In genomic region chr12:111331573-111331972, GRCm38 (mm10) we compare ENCODE assay signal across 24 mouse cellular contexts. TPM values are rescaled to one million over a fixed set of nuclear protein-coding genes. Genes with fewer than 3 reads are reported as not detected.
DNase-seq lines count a peak whose midpoint lies in the region; ATAC-seq and TF ChIP-seq lines count a peak whose summit lies in the region.
"Had no signal": no experiment of that assay in that cellular context is flagged by ENCODE, and none has a peak within 500 bp of the region (broad histone marks: within the 10 kb centered on the region; RNA-seq: fewer than 3 reads in every experiment).

No protein-coding gene starts in this region.

- no peak overlapping the region for H3K9ac ChIP-seq in midbrain, embryonic 11.5 days (ENCODE audit: low read length)
- H3K9ac ChIP-seq: forebrain, embryonic 13.5 days; heart, embryonic 12.5 days; heart, embryonic 15.5 days; hindbrain, embryonic 14.5 days had no signal

- H3K4me1 ChIP-seq in cerebellum, adult 2 months (ENCODE audit: control insufficient read depth, insufficient read depth, low read length) = peaks cover 39% of the 10 kb centered on the region
- H3K4me1 ChIP-seq in midbrain, embryonic 11.5 days (ENCODE audit: control insufficient read depth, insufficient read depth, low read length) = no peaks in the 10 kb centered on the region
- H3K4me1 ChIP-seq: forebrain, embryonic 10.5 days; forebrain, embryonic 13.5 days; heart, embryonic 15.5 days had no signal

- H3K4me3 ChIP-seq in cerebellum, adult 2 months (replicated peaks; ENCODE audit: insufficient read depth, low read depth, low read length) = no peak overlapping the region
- H3K4me3 ChIP-seq in left cerebral cortex, adult 2 months = no peak overlapping the region
- H3K4me3 ChIP-seq in midbrain, embryonic 11.5 days (ENCODE audit: low read depth, low read length) = no peak overlapping the region
- H3K4me3 ChIP-seq: forebrain, embryonic 10.5 days; forebrain, embryonic 13.5 days; heart, embryonic 12.5 days; heart, embryonic 15.5 days had no signal

- no peak overlapping the region for H3K4me2 ChIP-seq in midbrain, embryonic 11.5 days
- H3K4me2 ChIP-seq: forebrain, embryonic 13.5 days; heart, embryonic 12.5 days; heart, embryonic 15.5 days; hindbrain, embryonic 14.5 days had no signal

- H3K36me3 ChIP-seq in midbrain, embryonic 11.5 days (ENCODE audit: control insufficient read depth, insufficient read depth, low read length) = peaks cover 5% of the 10 kb centered on the region

- H3K27me3 ChIP-seq in cerebellum, adult 2 months (ENCODE audit: control insufficient read depth, insufficient read depth, low read length) = no peaks in the 10 kb centered on the region
- H3K27me3 ChIP-seq in midbrain, embryonic 11.5 days (ENCODE audit: control insufficient read depth, insufficient read depth, low read length) = no peaks in the 10 kb centered on the region
- H3K27me3 ChIP-seq: forebrain, embryonic 13.5 days; heart, embryonic 12.5 days; heart, embryonic 15.5 days had no signal

- peak overlapping the region; percentile 10; the same call in 1 of the 2 replicates for H3K27ac ChIP-seq in cerebellum, adult 2 months (ENCODE audit: insufficient read depth, low read length)
- peak overlapping the region; percentile 54; the same call in 1 of the 2 replicates for H3K27ac ChIP-seq in left cerebral cortex, adult 2 months
- H3K27ac ChIP-seq in midbrain, embryonic 11.5 days (ENCODE audit: low read depth, low read length) = no peak overlapping the region
- H3K27ac ChIP-seq: forebrain, embryonic 13.5 days; heart, embryonic 15.5 days; hindbrain, embryonic 14.5 days had no signal

- no peak for TF ChIP-seq POLR2A in cerebellum, adult 2 months (IDR thresholded peaks at IDR 0.05; ENCODE audit: borderline replicate concordance, insufficient read depth, low read length)

- TF ChIP-seq CTCF in cerebellum, adult 2 months (IDR thresholded peaks at IDR 0.05; ENCODE audit: borderline replicate concordance, insufficient read depth, low read depth, low read length) = no peak
- no peak for TF ChIP-seq CTCF in left cerebral cortex, adult 2 months (IDR thresholded peaks at IDR 0.05)

- 9% methylated on average over 9 of the region's 9 CpGs for WGBS in cerebellum, adult 2 months
- 93% methylated on average over 9 of the region's 9 CpGs for WGBS in midbrain, embryonic 11.5 days

- DNase-seq in cerebellum, adult 2 months = peak; percentile 54 to 56
- no peak for DNase-seq in cerebellum, postnatal 10 days
- DNase-seq in cerebellum, postnatal 36 days = peak; percentile 41 to 43
- DNase-seq in cerebellum, adult 11-12 months = no peak
- no peak for DNase-seq in left cerebral cortex, adult 2 months (ENCODE audit: extremely low spot score in 1 of 2, low spot score in 2 of 2)
- no peak for DNase-seq in left cerebral cortex, postnatal 10 days (ENCODE audit: extremely low spot score in 1 of 2, low spot score in 2 of 2)
- peak; percentile 81 for DNase-seq in brain, adult 2 months (ENCODE audit: low read depth, low spot score)
- DNase-seq in midbrain, embryonic 11.5 days (ENCODE audit: low spot score, missing footprints) = no peak
- DNase-seq: adrenal gland, adult 8-10 months; adrenal gland, postnatal 25 days; cerebellum, adult 8-10 months; embryo, embryonic 11 days; gastrocnemius, postnatal 25 days; heart, adult 18-20 months; heart, postnatal 10 days; heart, postnatal 36 days had no signal

- H3K9me3 ChIP-seq in midbrain, embryonic 11.5 days (ENCODE audit: control insufficient read depth, low read length) = no peaks in the 10 kb centered on the region
- H3K9me3 ChIP-seq: forebrain, embryonic 10.5 days; forebrain, embryonic 13.5 days; heart, embryonic 12.5 days; heart, embryonic 15.5 days had no signal

- no peak for ATAC-seq in midbrain, embryonic 11.5 days (ENCODE audit: low FRiP score)
- ATAC-seq: activated CD4-positive, CD25-positive, alpha-beta regulatory T cell, adult 4 months; forebrain, embryonic 13.5 days; forebrain, embryonic 16.5 days; intestine, postnatal 0 days had no signal

- intact Hi-C loops in left cerebral cortex, adult 2 months (cut with DNase I) = no loop called here
- intact Hi-C loops in left cerebral cortex, postnatal 10 days (cut with DNase I) = loop anchor here (5.0 kb wide), 1 partner anchor 46 kb away; the partner anchor contains the start of gene Cdc42bpb

RNA-seq across cellular contexts. Expression of gene Cdc42bpb, which starts 45.9 kb away (rescaled TPM):
- polyA plus RNA-seq in cerebellum, adult 2 months (2012; rRNA removed) = 176 and 177 TPM in 2 replicates
- 100 to 1,000 TPM; 137 to 142 TPM for total RNA-seq in left cerebral cortex, adult 2 months (2021)
- 100 to 1,000 TPM; 167 to 169 TPM for total RNA-seq in left cerebral cortex, postnatal 10 days (2021)
- polyA plus RNA-seq in midbrain, embryonic 11.5 days (2014; fragmentation: Nextera tagmentation; extraction: Ambion mirVana) = 28.1 and 28.2 TPM in 2 replicates

Comparison
In these comparisons a context has a peak if more than half of its experiments do, and no peak if none do; other contexts are left out.
1. DNase-seq: peak in cerebellum, adult 2 months (2 of 2), cerebellum, postnatal 36 days (2 of 2) and brain, adult 2 months (single experiment); none in cerebellum, postnatal 10 days (0 of 2), cerebellum, adult 11-12 months (single experiment), left cerebral cortex, adult 2 months (0 of 2), left cerebral cortex, postnatal 10 days (0 of 2) and midbrain, embryonic 11.5 days (single experiment).